Mouse (Mus musculus) limb, embryonic 14.5 days (tissue): Measurements from ENCODE around the gene Pax2. TPM values are rescaled to one million over a fixed set of nuclear protein-coding genes. Genes with fewer than 3 reads are reported as not detected.
A peak's percentile ranks its signal among the peaks of the same experiment; 100 is the strongest.

Experiments used
- ATAC-seq: fragments of 200-750 bp; cut with Nextera tagmentation; 2 replicates; pipeline ENCODE4 v1.8.0; 2017; ENCODE audit warnings: low read depth, moderate number of reproducible peaks, moderate TSS enrichment; ENCODE audit not compliant: low FRiP score
- DNase-seq: peaks from one replicate; pipeline ENCODE4 v3.0.0-alpha.2; 2015; ENCODE audit warnings: low spot score
- H3K27ac ChIP-seq: fragments of 300-500 bp; sonication (generic); replicated peaks from 2 replicates; pipeline ENCODE4 v1.5.1; 2014; ENCODE audit warnings: low read depth, mild to moderate bottlenecking, low read length, moderate library complexity, mixed read lengths
- H3K27me3 ChIP-seq: fragments of 300-500 bp; sonication (generic); 2 replicates; pipeline ENCODE4 v1.6.1; 2014; ENCODE audit warnings: low read length, mixed read lengths; ENCODE audit not compliant: control insufficient read depth, insufficient read depth
- H3K36me3 ChIP-seq: fragments of 300-500 bp; sonication (generic); 2 replicates; pipeline ENCODE4 v1.6.1; 2014; ENCODE audit warnings: mild to moderate bottlenecking, low read length, moderate library complexity, mixed read lengths; ENCODE audit not compliant: control insufficient read depth, insufficient read depth
- H3K4me1 ChIP-seq: fragments of 300-500 bp; sonication (generic); 2 replicates; pipeline ENCODE4 v1.6.1; 2014; ENCODE audit warnings: antibody characterized with exemption, low read length, mixed read lengths; ENCODE audit not compliant: control insufficient read depth, insufficient read depth
- H3K4me2 ChIP-seq: fragments of 300-500 bp; sonication (generic); replicated peaks from 2 replicates; pipeline ENCODE4 v1.6.1; 2014; ENCODE audit warnings: low read depth, mild to moderate bottlenecking, low read length, moderate library complexity; ENCODE audit not compliant: severe bottlenecking
- H3K4me3 ChIP-seq: fragments of 300-500 bp; sonication (generic); replicated peaks from 2 replicates; pipeline ENCODE4 v1.5.1; 2014; ENCODE audit warnings: low read length
- H3K9ac ChIP-seq: fragments of 300-500 bp; sonication (generic); 2 replicates; pipeline ENCODE4 v1.6.1; 2014; ENCODE audit warnings: mild to moderate bottlenecking, low read depth, low read length, moderate library complexity; ENCODE audit not compliant: severe bottlenecking
- H3K9me3 ChIP-seq: fragments of 300-500 bp; sonication (generic); 2 replicates; pipeline ENCODE4 v1.6.1; 2016; ENCODE audit warnings: low read length; ENCODE audit not compliant: control insufficient read depth
- POLR2A ChIP-seq: fragments of 200-500 bp; IDR thresholded peaks from 2 replicates; pipeline ENCODE4 v1.8.0; 2012; ENCODE audit warnings: inconsistent platforms, mild to moderate bottlenecking, moderate library complexity, borderline replicate concordance; ENCODE audit not compliant: insufficient read depth, insufficient read length; ENCODE audit errors: extremely low read depth
- WGBS: fragments of 180-500 bp; shearing (Covaris S2); extraction: QIAGEN DNeasy Blood & Tissue Kit; methylation state at CpG from one replicate; pipeline ENCODE4 v1.1.7; 2014; 5-methylcytosine and 5-hydroxymethylcytosine counted together
- polyA plus RNA-seq, 2 experiments: library from polyadenylated mRNA; depleted of rRNA in 1 of 2; stranded (reverse) in 1 of 2; unstranded in 1 of 2; fragments of >200 nt; fragmentation: Nextera tagmentation in 1 of 2; extraction: Ambion mirVana in 1 of 2; gene quantifications; 2 replicates each; pipeline versions ENCODE4 v1.2.1 to v1.2.3; 2012 to 2014

The Pax2 gene
- polyA plus RNA-seq, 2 experiments, result 0.05 TPM; not detected in 1

- no peak for ATAC-seq
- Histone ChIP-seq H3K9ac (no peak overlapping the region), H3K4me1 (peaks cover 9% of the 10 kb centered on the region; the same call in 1 of the 2 replicates), H3K9me3 (no peaks in the 10 kb centered on the region), H3K4me3 (no peak overlapping the region), H3K36me3 (no peaks in the 10 kb centered on the region), H3K27ac (no peak overlapping the region), H3K27me3 (peaks cover 96% of the 10 kb centered on the region), H3K4me2 (no peak overlapping the region)
- 0% methylated on average over 16 of the region's 16 CpGs for WGBS
- TF ChIP-seq POLR2A, result no peak
- no peak for DNase-seq
Observed at GRCm38 (mm10) chr19:44740300-44740699, 15.5 kb upstream of the Pax2 start.

- H3K9me3 ChIP-seq, result no peaks in the 10 kb centered on the region
- H3K4me1 ChIP-seq, result peaks cover 9% of the 10 kb centered on the region; the same call in 1 of the 2 replicates
- H3K9ac ChIP-seq, result no peak overlapping the region
- peak overlapping the region; percentile 24 for H3K4me3 ChIP-seq
- no peak for DNase-seq
- TF ChIP-seq POLR2A, result no peak
- H3K4me2 ChIP-seq, result peak overlapping the region; percentile 35
- ATAC-seq, result no peak
- under 1% methylated on average over 48 of the region's 48 CpGs for WGBS
- peaks cover 96% of the 10 kb centered on the region for H3K27me3 ChIP-seq
- no peak overlapping the region for H3K27ac ChIP-seq
- no peaks in the 10 kb centered on the region for H3K36me3 ChIP-seq
Observed at GRCm38 (mm10) chr19:44741091-44741763, 14.6 kb upstream of the Pax2 start.

- Histone ChIP-seq H3K27me3 (peaks cover 96% of the 10 kb centered on the region), H3K27ac (no peak overlapping the region), H3K4me1 (peaks cover 9% of the 10 kb centered on the region; the same call in 1 of the 2 replicates), H3K4me2 (peak overlapping the region; percentile 35), H3K4me3 (peak overlapping the region; percentile 24), H3K9ac (no peak overlapping the region), H3K9me3 (no peaks in the 10 kb centered on the region), H3K36me3 (no peaks in the 10 kb centered on the region)
- TF ChIP-seq POLR2A, result no peak
- 0% methylated on average over 13 of the region's 13 CpGs for WGBS
- ATAC-seq (no peak), DNase-seq (no peak)
Observed at GRCm38 (mm10) chr19:44741764-44742127, 14.1 kb upstream of the Pax2 start.

- 3% methylated on average over 22 of the region's 22 CpGs for WGBS
- peak overlapping the region; percentile 35 for H3K4me2 ChIP-seq
- peaks cover 9% of the 10 kb centered on the region; the same call in 1 of the 2 replicates for H3K4me1 ChIP-seq
- no peak overlapping the region for H3K27ac ChIP-seq
- no peak overlapping the region for H3K9ac ChIP-seq
- H3K36me3 ChIP-seq, result no peaks in the 10 kb centered on the region
- no peaks in the 10 kb centered on the region for H3K9me3 ChIP-seq
- no peak overlapping the region for H3K4me3 ChIP-seq
- no peak for ATAC-seq
- TF ChIP-seq POLR2A, result no peak
- no peak for DNase-seq
- peaks cover 96% of the 10 kb centered on the region for H3K27me3 ChIP-seq
Observed at GRCm38 (mm10) chr19:44742131-44743020, 13.5 kb upstream of the Pax2 start.

GRCm38 (mm10) chr19:44743021-44743415, 12.8 kb upstream of the Pax2 start:
- Histone ChIP-seq H3K4me2 (no peak overlapping the region), H3K9ac (no peak overlapping the region), H3K27me3 (peaks cover 96% of the 10 kb centered on the region), H3K36me3 (no peaks in the 10 kb centered on the region), H3K4me3 (no peak overlapping the region), H3K4me1 (peaks cover 9% of the 10 kb centered on the region; the same call in 1 of the 2 replicates), H3K9me3 (no peaks in the 10 kb centered on the region), H3K27ac (no peak overlapping the region)
- TF ChIP-seq POLR2A, result no peak
- WGBS, result 0% methylated on average over 2 of the region's 2 CpGs
- ATAC-seq (no peak), DNase-seq (no peak)
